Mouse (Mus musculus) myocyte (in vitro differentiated cells): ENCODE results near the gene Nmnat1.

Experiments
- CEBPB ChIP-seq: IDR thresholded peaks from 2 replicates; pipeline ENCODE4 v1.6.1; 2011; ENCODE audit warnings: mild to moderate bottlenecking, moderate library complexity; ENCODE audit not compliant: poor library complexity, insufficient read depth, severe bottlenecking
- E2F4 ChIP-seq: IDR thresholded peaks from one replicate; pipeline ENCODE4 v1.6.1; 2011; ENCODE audit warnings: mild to moderate bottlenecking, control low read depth, moderate library complexity; ENCODE audit not compliant: insufficient read depth
- MAX ChIP-seq: IDR thresholded peaks from one replicate; pipeline ENCODE4 v1.6.1; 2011; ENCODE audit warnings: low read depth, mild to moderate bottlenecking, control low read depth
- MYOG ChIP-seq, 3 experiments: IDR thresholded peaks; one replicate each; pipeline ENCODE4 v1.6.1; 2011; ENCODE audit warnings: control low read depth in 2 of 3, low read depth in 2 of 3, mild to moderate bottlenecking in 2 of 3; ENCODE audit not compliant: insufficient read length in 2 of 3, control insufficient read depth in 1 of 3, insufficient read depth in 1 of 3
- POLR2A ChIP-seq: IDR thresholded peaks from one replicate; pipeline ENCODE4 v1.6.1; 2011; ENCODE audit warnings: low read depth, mild to moderate bottlenecking, control low read depth, moderate library complexity; ENCODE audit not compliant: insufficient read length
- POLR2AphosphoS2 ChIP-seq: IDR thresholded peaks from one replicate; pipeline ENCODE4 v1.6.1; 2011; ENCODE audit warnings: low read depth, control low read depth; ENCODE audit not compliant: insufficient read length
- SRF ChIP-seq: IDR thresholded peaks from one replicate; pipeline ENCODE4 v1.6.1; 2011; ENCODE audit warnings: low read depth; ENCODE audit not compliant: control insufficient read depth, insufficient read length
- TCF12 ChIP-seq: IDR thresholded peaks from one replicate; pipeline ENCODE4 v1.6.1; 2011; ENCODE audit warnings: mild to moderate bottlenecking, control low read depth; ENCODE audit not compliant: poor library complexity, insufficient read depth, severe bottlenecking
- TCF3 ChIP-seq: IDR thresholded peaks from one replicate; pipeline ENCODE4 v1.6.1; 2011; ENCODE audit warnings: low read depth, control low read depth; ENCODE audit not compliant: insufficient read length
- USF1 ChIP-seq: IDR thresholded peaks from one replicate; pipeline ENCODE4 v1.6.1; 2011; ENCODE audit warnings: low read depth, mild to moderate bottlenecking, control low read depth, moderate library complexity

DNA sequence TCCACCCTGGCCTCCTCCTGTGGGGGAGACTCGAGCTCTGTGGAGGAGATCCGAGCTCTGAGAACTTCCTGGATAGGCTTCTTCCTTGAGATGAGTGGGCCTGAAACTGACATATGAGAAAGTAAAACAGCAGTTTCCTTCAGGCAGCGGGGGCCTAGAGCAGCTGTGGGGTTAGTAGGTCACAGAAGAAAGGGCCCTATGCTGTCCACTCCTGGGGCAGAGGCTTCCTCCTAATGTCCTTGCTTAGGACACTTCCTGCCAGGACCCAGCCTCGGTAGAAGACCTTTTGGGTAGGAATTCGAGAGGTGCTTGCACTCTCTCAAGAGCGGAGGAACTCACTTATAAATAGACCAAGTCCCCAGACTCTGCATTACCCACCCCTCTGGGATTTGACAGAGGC is 44.7 kb upstream of the Nmnat1 start:
- no peak for TF ChIP-seq MAX
- no peak for TF ChIP-seq SRF
- no peak for TF ChIP-seq POLR2A
- no peak for TF ChIP-seq TCF12
- TF ChIP-seq CEBPB, result no peak
- TF ChIP-seq E2F4, result no peak
- TF ChIP-seq USF1, result no peak
- TF ChIP-seq POLR2AphosphoS2, result no peak
- no peak for TF ChIP-seq TCF3
- TF ChIP-seq MYOG (IDR thresholded peaks at IDR 0.05; ENCODE audit: control insufficient read depth in 1 of 3, insufficient read depth in 1 of 3, insufficient read length in 2 of 3, low read depth in 2 of 3), result no peak
